Mouse (Mus musculus): Measurements from ENCODE around the gene Vash2.

DNA sequence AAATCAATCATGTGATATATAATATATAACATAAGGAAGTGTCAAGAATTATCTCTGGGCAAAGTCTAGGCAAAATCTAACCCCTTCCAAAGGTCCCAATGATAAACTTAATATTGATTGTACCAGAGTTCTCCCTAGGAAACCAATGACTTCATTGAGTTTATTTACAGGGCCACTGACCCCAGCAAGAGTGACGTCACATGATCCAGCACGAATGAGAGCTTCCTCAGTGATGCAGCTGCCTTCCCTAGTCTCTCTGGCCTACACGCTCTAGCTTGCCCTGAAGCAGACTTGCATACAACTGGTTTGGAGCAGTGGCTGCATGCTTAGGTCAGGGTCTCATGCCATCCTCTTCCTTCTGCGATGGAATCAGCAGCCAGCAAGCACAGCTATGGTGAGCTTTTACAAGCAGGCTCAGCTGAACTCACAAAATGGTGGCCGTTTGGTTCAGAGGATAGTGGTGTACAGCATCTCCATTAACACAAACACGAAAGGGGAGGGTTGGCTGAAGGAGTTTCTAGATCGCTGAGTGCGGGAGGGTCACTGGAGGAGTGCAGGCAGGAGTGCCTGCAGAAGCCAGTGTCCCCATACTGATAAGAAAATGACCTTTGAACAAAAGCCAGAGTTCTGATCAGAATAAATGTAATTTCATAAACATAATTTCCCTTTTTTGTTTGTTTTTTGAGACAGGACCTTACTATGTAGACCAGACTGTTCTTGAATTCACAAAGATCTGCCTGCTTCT, 59.2 kb downstream of the Vash2 start:
- TF ChIP-seq GATA1 (IDR thresholded peaks at IDR 0.05; ENCODE audit: low read length), result no peak
- no peak for TF ChIP-seq TAL1 (IDR thresholded peaks at IDR 0.05; ENCODE audit: low read length)

All from erythroblast, embryonic 14.5 days (primary cell).